Mouse (Mus musculus) left cerebral cortex, adult 2 months (tissue): ENCODE measurements around the gene Mfsd14a. TPM values are rescaled to one million over a fixed set of nuclear protein-coding genes. Genes with fewer than 3 reads are reported as not detected.

ENCODE experiments used
- DNase-seq, 2 experiments: peaks; one replicate each; pipeline ENCODE4 v3.0.0; 2021 to 2022; ENCODE audit warnings: low spot score in 2 of 2, mixed read lengths in 1 of 2; ENCODE audit errors: extremely low spot score in 1 of 2
- H3K27ac ChIP-seq: fragments of 200-600 bp; 2 replicates; pipeline ENCODE4 v1.8.1; 2022
- H3K4me3 ChIP-seq: fragments of 200-600 bp; 2 replicates; pipeline ENCODE4 v1.8.1; 2022
- CTCF ChIP-seq: fragments of 200-600 bp; IDR thresholded peaks from 2 replicates; pipeline ENCODE4 v1.8.1; 2022; ENCODE audit warnings: antibody characterized with exemption, mild to moderate bottlenecking, moderate library complexity
- intact Hi-C: fragments of 180-260 bp; cut with DNase I; formaldehyde crosslinking; loops from one replicate; pipeline ENCODE4 v1.15.1; 2025
- total RNA-seq, 2 experiments: library from RNA; stranded (reverse); gene quantifications; 2 replicates each; pipeline ENCODE4 v1.2.3; 2021

Gene Mfsd14a
- total RNA-seq, 2 experiments from 2014 or later = 55.1 to 57.3 TPM

- no peak for TF ChIP-seq CTCF
- DNase-seq = no peak
- intact Hi-C loops = loop anchor here (10.0 kb wide), 1 partner anchor 136 kb away; the partner anchor contains the start of gene Dbt
These were observed 11.8 kb downstream of the Mfsd14a start for GRCm38 (mm10) chr3:116650698-116651097.

GRCm38 (mm10) chr3:116648805-116649204 lies 13.7 kb downstream of the Mfsd14a start:
- DNase-seq = no peak
- intact Hi-C loops = no loop called here
- H3K27ac ChIP-seq = no peak overlapping the region
- no peak overlapping the region for H3K4me3 ChIP-seq
- TF ChIP-seq CTCF = no peak

More at GRCm38 (mm10) chr3:116650698-116651097, 11.8 kb downstream of the Mfsd14a start:
- no peak overlapping the region for H3K4me3 ChIP-seq
- no peak overlapping the region for H3K27ac ChIP-seq

DNA sequence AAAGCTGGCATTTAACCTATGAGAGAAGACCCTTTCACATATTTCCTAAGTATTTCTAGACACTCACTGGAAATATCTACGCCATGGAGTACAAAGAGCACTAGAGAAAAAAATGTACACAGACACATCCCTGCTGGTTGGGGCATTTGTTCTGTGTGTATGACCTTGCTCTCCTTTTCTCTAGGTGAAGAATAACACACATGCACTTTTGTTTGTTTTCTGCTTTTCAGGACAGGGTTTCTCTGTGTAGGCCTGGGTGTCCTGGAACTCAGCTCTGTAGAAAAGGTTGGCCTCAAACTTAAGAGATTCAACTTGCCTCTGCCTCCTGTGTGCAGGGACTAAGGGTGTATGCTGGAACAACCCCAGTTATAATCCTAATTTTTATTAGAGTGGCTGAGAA lies 16.1 kb downstream of the Mfsd14a start:
- Histone ChIP-seq H3K27ac (no peak overlapping the region), H3K4me3 (no peak overlapping the region)
- intact Hi-C loops = no loop called here
- TF ChIP-seq CTCF = no peak
- DNase-seq = no peak

GRCm38 (mm10) chr3:116642373-116642772 lies 20.1 kb downstream of the Mfsd14a start:
- no peak for DNase-seq
- H3K27ac ChIP-seq = no peak overlapping the region
- intact Hi-C loops = no loop called here
- no peak for TF ChIP-seq CTCF
- H3K4me3 ChIP-seq = no peak overlapping the region

DNA sequence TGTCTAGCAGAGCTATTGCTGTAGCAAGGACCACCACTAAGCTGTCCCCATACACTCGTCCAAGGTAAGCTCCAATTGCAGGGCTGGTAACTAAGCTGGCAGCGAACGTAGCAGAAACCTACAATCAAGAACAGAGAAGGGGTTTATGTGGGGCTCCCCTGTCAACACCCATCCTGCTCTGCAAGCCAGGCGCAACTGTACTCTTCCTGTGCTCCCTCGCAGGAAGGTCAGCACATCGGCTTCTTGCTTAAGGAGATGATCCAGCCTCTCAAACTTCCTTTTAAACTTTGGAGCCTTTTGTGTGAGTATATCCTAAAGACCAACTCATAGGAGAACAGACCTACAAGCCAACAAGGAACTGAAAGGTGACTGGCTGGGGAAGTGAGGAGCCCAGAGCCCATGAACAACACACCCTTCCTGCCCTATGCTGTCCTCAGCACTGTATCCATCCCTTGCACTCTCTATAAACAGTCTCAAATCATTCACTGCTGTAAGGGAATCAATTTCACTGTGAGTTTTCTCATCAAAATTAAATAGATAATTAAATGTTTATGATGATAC lies 20.6 kb downstream of the Mfsd14a start:
- H3K27ac ChIP-seq = no peak overlapping the region
- intact Hi-C loops = no loop called here
- H3K4me3 ChIP-seq = no peak overlapping the region
- TF ChIP-seq CTCF = no peak
- no peak for DNase-seq

- Histone ChIP-seq H3K27ac (no peak overlapping the region), H3K4me3 (no peak overlapping the region)
- no peak for DNase-seq
- intact Hi-C loops = no loop called here
- no peak for TF ChIP-seq CTCF
These were observed 22.5 kb downstream of the Mfsd14a start for GRCm38 (mm10) chr3:116640024-116640423.

GRCm38 (mm10) chr3:116638572-116638971 lies 23.9 kb downstream of the Mfsd14a start:
- intact Hi-C loops = no loop called here
- no peak for DNase-seq
- Histone ChIP-seq H3K4me3 (no peak overlapping the region), H3K27ac (peak overlapping the region; percentile 26; the same call in 1 of the 2 replicates)
- TF ChIP-seq CTCF = no peak

- intact Hi-C loops = no loop called here
- no peak for DNase-seq
- Histone ChIP-seq H3K4me3 (no peak overlapping the region), H3K27ac (peak overlapping the region; percentile 26; the same call in 1 of the 2 replicates)
- TF ChIP-seq CTCF = no peak
These were observed 24.6 kb downstream of the Mfsd14a start for GRCm38 (mm10) chr3:116637693-116638476.

- intact Hi-C loops = no loop called here
- TF ChIP-seq CTCF = no peak
- Histone ChIP-seq H3K27ac (no peak overlapping the region), H3K4me3 (no peak overlapping the region)
- no peak for DNase-seq
These were observed 26.7 kb downstream of the Mfsd14a start for GRCm38 (mm10) chr3:116635799-116636198.

DNA sequence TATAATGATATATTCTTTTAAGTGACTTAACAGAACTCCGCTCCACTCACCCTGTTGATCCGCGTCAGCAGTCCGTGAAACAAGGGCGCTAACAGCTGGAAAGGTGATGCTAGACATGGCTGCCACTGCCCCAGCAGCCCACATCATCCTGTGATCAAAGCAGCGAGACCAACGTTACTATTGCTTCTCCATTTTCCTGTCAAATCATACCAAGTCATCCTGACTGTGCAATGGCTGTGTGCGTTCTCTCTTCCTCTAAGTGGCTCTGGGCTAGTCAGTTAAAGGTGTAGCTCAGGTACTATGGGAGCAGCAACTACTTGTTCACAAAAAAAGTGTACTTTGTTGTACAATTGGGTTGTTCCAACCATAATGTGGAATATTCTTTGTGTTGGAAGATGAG lies 27.6 kb downstream of the Mfsd14a start:
- H3K27ac ChIP-seq = no peak overlapping the region
- DNase-seq = no peak
- no peak for TF ChIP-seq CTCF
- intact Hi-C loops = no loop called here
- H3K4me3 ChIP-seq = no peak overlapping the region

- no peak overlapping the region for H3K27ac ChIP-seq
- H3K4me3 ChIP-seq = no peak overlapping the region
- no peak for TF ChIP-seq CTCF
- intact Hi-C loops = no loop called here
- no peak for DNase-seq
These were observed 28.4 kb downstream of the Mfsd14a start for GRCm38 (mm10) chr3:116634091-116634490.

GRCm38 (mm10) chr3:116632971-116633370 lies 29.5 kb downstream of the Mfsd14a start:
- no peak overlapping the region for H3K27ac ChIP-seq
- no peak for DNase-seq
- intact Hi-C loops = no loop called here
- H3K4me3 ChIP-seq = no peak overlapping the region
- no peak for TF ChIP-seq CTCF

DNA sequence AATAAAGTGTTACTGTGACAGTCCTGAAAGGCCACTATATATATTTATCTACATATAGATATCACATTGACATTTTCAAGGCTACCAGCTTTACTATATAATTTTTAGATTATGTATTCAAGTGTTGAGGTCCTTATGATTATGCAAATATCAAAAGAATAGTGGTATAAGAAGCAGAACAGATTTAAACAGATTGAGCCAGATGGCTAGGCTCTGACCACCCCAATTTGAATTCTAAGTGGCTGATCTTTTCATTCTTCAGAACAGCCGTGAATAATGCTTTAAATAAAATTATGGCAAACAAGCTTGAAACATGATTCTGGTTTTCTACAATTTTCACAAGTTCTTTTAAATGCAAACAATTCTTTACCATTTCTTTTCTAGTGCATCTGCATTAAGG lies 31.0 kb downstream of the Mfsd14a start:
- no peak for DNase-seq
- no peak overlapping the region for H3K27ac ChIP-seq
- intact Hi-C loops = no loop called here
- H3K4me3 ChIP-seq = no peak overlapping the region
- no peak for TF ChIP-seq CTCF
